Comparison of ENCODE assay signal across 8 mouse cellular contexts in the genomic region with DNA sequence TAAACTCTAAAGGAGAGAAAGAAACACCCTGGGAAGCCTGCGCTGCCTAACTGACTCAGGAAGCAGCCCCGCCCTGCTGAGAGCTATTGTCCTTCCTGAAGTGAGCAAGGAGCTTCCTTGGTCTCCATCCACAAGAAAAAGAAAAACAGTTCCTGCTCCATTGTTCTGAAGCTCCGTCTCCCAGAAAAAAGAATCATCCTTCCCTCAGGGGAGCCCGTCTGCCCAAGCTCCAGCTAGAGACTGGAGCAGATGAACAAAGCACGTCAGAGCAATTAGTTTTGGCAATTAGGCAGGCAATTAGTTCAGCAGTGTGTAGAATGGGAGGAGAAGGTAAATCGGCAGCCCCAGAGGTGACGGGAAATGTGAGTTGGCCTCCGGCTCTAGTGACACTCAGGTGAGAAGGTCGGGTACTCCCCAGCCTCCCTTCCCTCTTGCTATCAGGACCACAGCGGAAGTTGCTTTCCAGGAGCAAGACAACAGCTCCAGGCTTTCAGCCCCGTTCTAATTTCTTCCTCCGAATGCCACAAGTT. TPM values are rescaled to one million over a fixed set of nuclear protein-coding genes. Genes with fewer than 3 reads are reported as not detected.
A peak's percentile ranks its signal among the peaks of the same experiment; 100 is the strongest.
DNase-seq lines count a peak whose midpoint lies in the region; ATAC-seq and TF ChIP-seq lines count a peak whose summit lies in the region.

No protein-coding gene starts in this region.

- no peak for TF ChIP-seq CTCF in liver, embryonic 14.5 days (IDR thresholded peaks at IDR 0.05; ENCODE audit: low read depth)

- DNase-seq in right cerebral cortex, postnatal 4 days = peak; percentile 17
- no peak for DNase-seq in right cerebral cortex, postnatal 14 days
- DNase-seq in intestine, embryonic 14.5 days (ENCODE audit: low spot score) = peak; percentile 60
- DNase-seq in liver, embryonic 14.5 days (ENCODE audit: low read depth in 3 of 3, low spot score in 3 of 3) = no peak
- DNase-seq in left cerebral cortex, postnatal 36 days (ENCODE audit: low spot score in 2 of 2) = no peak
- no peak for DNase-seq in adrenal gland, adult 18-20 months (ENCODE audit: low spot score in 2 of 2)

- H3K4me1 ChIP-seq in forebrain, embryonic 12.5 days = peaks cover 18% of the 10 kb centered on the region
- H3K4me1 ChIP-seq in intestine, embryonic 14.5 days (replicated peaks; ENCODE audit: control insufficient read depth, insufficient read depth, low read length) = no peaks in the 10 kb centered on the region
- peaks cover 69 to 71% of the 10 kb centered on the region in 2 experiments for H3K4me1 ChIP-seq in liver, embryonic 14.5 days (replicated peaks; ENCODE audit: control insufficient read depth in 2 of 2, insufficient read depth in 2 of 2, low read length in 1 of 2)
- H3K4me1 ChIP-seq in neural tube, embryonic 15.5 days = peaks cover 10% of the 10 kb centered on the region

- peak overlapping the region; percentile 50 for H3K27ac ChIP-seq in forebrain, embryonic 12.5 days
- no peak overlapping the region for H3K27ac ChIP-seq in intestine, embryonic 14.5 days (ENCODE audit: low read depth)
- peak overlapping the region; percentile 75 for H3K27ac ChIP-seq in liver, embryonic 14.5 days
- peak overlapping the region; percentile 58 for H3K27ac ChIP-seq in neural tube, embryonic 15.5 days (replicated peaks)

- no peak for TF ChIP-seq EP300 in liver, embryonic 14.5 days (IDR thresholded peaks at IDR 0.05; ENCODE audit: low read depth)

- no peaks in the 10 kb centered on the region for H3K36me3 ChIP-seq in forebrain, embryonic 12.5 days (replicated peaks)
- H3K36me3 ChIP-seq in intestine, embryonic 14.5 days (ENCODE audit: control insufficient read depth, insufficient read depth, low read length) = no peaks in the 10 kb centered on the region
- H3K36me3 ChIP-seq in liver, embryonic 14.5 days (replicated peaks; ENCODE audit: control insufficient read depth, insufficient read depth, low read depth) = no peaks in the 10 kb centered on the region
- no peaks in the 10 kb centered on the region for H3K36me3 ChIP-seq in neural tube, embryonic 15.5 days

- 0 out of 2 replicates have a peak overlapping the region, but pooled peaks have one; percentile 25 for H3K9ac ChIP-seq in forebrain, embryonic 12.5 days
- H3K9ac ChIP-seq in intestine, embryonic 14.5 days (ENCODE audit: low read length) = 0 out of 2 replicates have a peak overlapping the region, but pooled peaks have one; percentile 3
- H3K9ac ChIP-seq in liver, embryonic 14.5 days (replicated peaks) = peak overlapping the region; percentile 72
- peak overlapping the region; percentile 36; the same call in 1 of the 2 replicates for H3K9ac ChIP-seq in neural tube, embryonic 15.5 days (replicated peaks)

- peak overlapping the region; percentile 26 for H3K4me3 ChIP-seq in forebrain, embryonic 12.5 days (replicated peaks)
- H3K4me3 ChIP-seq in intestine, embryonic 14.5 days (ENCODE audit: low read depth, low read length) = peak overlapping the region; percentile 21
- peak overlapping the region; percentile 24 to 49 for H3K4me3 ChIP-seq in liver, embryonic 14.5 days (ENCODE audit: insufficient read depth in 1 of 2, low read depth in 2 of 2, low read length in 2 of 2)
- peak overlapping the region; percentile 34 for H3K4me3 ChIP-seq in neural tube, embryonic 15.5 days (replicated peaks)

- intact Hi-C loops in left cerebral cortex, postnatal 36 days (cut with DNase I) = no loop called here

- H3K27me3 ChIP-seq in forebrain, embryonic 12.5 days = no peaks in the 10 kb centered on the region
- H3K27me3 ChIP-seq in intestine, embryonic 14.5 days (replicated peaks; ENCODE audit: control insufficient read depth, insufficient read depth, low read length) = no peaks in the 10 kb centered on the region
- H3K27me3 ChIP-seq in liver, embryonic 14.5 days (ENCODE audit: control insufficient read depth, insufficient read depth, low read length) = no peaks in the 10 kb centered on the region
- no peaks in the 10 kb centered on the region for H3K27me3 ChIP-seq in neural tube, embryonic 15.5 days (replicated peaks)

- 1% methylated on average over 12 of the region's 12 CpGs for WGBS in forebrain, embryonic 12.5 days
- WGBS in intestine, embryonic 14.5 days = 8% methylated on average over 12 of the region's 12 CpGs
- 3% methylated on average over 12 of the region's 12 CpGs for WGBS in liver, embryonic 14.5 days (ENCODE audit: insufficient replicate concordance)
- WGBS in neural tube, embryonic 15.5 days = 1% methylated on average over 12 of the region's 12 CpGs

- peak overlapping the region; percentile 57 for H3K4me2 ChIP-seq in forebrain, embryonic 12.5 days
- peak overlapping the region; percentile 50 for H3K4me2 ChIP-seq in intestine, embryonic 14.5 days (ENCODE audit: low read length)
- peak overlapping the region; percentile 76 for H3K4me2 ChIP-seq in liver, embryonic 14.5 days (ENCODE audit: low read depth)
- H3K4me2 ChIP-seq in neural tube, embryonic 15.5 days = peak overlapping the region; percentile 68

- peak; percentile 87 for ATAC-seq in forebrain, embryonic 12.5 days (ENCODE audit: low FRiP score)
- ATAC-seq in intestine, embryonic 14.5 days (replicated peaks; ENCODE audit: low FRiP score, low TSS enrichment, low read depth) = no peak
- ATAC-seq in liver, embryonic 14.5 days (ENCODE audit: insufficient read depth) = no peak
- peak; percentile 53 for ATAC-seq in neural tube, embryonic 15.5 days (ENCODE audit: low FRiP score)

- no peaks in the 10 kb centered on the region for H3K9me3 ChIP-seq in forebrain, embryonic 12.5 days
- no peaks in the 10 kb centered on the region for H3K9me3 ChIP-seq in intestine, embryonic 14.5 days (ENCODE audit: control insufficient read depth, low read length)
- H3K9me3 ChIP-seq in liver, embryonic 14.5 days (ENCODE audit: control insufficient read depth, low read length) = no peaks in the 10 kb centered on the region
- H3K9me3 ChIP-seq in neural tube, embryonic 15.5 days (replicated peaks) = no peaks in the 10 kb centered on the region

RNA-seq across cellular contexts. Expression of a gene that starts 3.7 kb away (rescaled TPM):
- polyA plus RNA-seq in forebrain, embryonic 12.5 days (2016; fragmentation: Nextera tagmentation; extraction: Ambion mirVana) = 61.0 and 61.4 TPM in 2 replicates
- 68.0 and 74.7 TPM in 2 replicates for polyA plus RNA-seq in intestine, embryonic 14.5 days (2014; fragmentation: Nextera tagmentation; extraction: Ambion mirVana)
- 54.3 and 82.5 TPM in 2 replicates for polyA plus RNA-seq in liver, embryonic 14.5 days (2012; rRNA removed)
- 331 and 345 TPM in 2 replicates for polyA plus RNA-seq in liver, embryonic 14.5 days (2014; fragmentation: Nextera tagmentation; extraction: Ambion mirVana)
- polyA plus RNA-seq in neural tube, embryonic 15.5 days (2015; fragmentation: Nextera tagmentation; extraction: Ambion mirVana) = 153 and 156 TPM in 2 replicates
- 100 to 1,000 TPM; 234 to 245 TPM for total RNA-seq in left cerebral cortex, postnatal 36 days (2021)
- 100 to 1,000 TPM in 1 of 2 experiments, 10 to 100 TPM in 1; 87.8 to 195 TPM for total RNA-seq in adrenal gland, adult 18-20 months (2021)

Comparison
In these comparisons a context has a peak if more than half of its experiments do, and no peak if none do; other contexts are left out.
1. DNase-seq: peak in right cerebral cortex, postnatal 4 days (single experiment) and intestine, embryonic 14.5 days (single experiment); none in right cerebral cortex, postnatal 14 days (single experiment), liver, embryonic 14.5 days (0 of 3), left cerebral cortex, postnatal 36 days (0 of 2) and adrenal gland, adult 18-20 months (0 of 2).
2. ATAC-seq: peak in forebrain, embryonic 12.5 days (single experiment) and neural tube, embryonic 15.5 days (single experiment); none in intestine, embryonic 14.5 days (single experiment) and liver, embryonic 14.5 days (single experiment).
3. H3K9ac ChIP-seq: peak in every context shown above with its lines; median percentile 72 in liver, embryonic 14.5 days; 36 in neural tube, embryonic 15.5 days; 25 in forebrain, embryonic 12.5 days; 3 in intestine, embryonic 14.5 days.
4. Peak in every context shown above with its lines, with median percentiles within 50 percentile points of each other: H3K4me2 ChIP-seq and H3K4me3 ChIP-seq.